Mouse (Mus musculus): ENCODE results near the gene Gabbr2.

GRCm38 (mm10) chr4:46957955-46958354 lies 33.7 kb downstream of the Gabbr2 start:
- no peak for TF ChIP-seq POLR2A (IDR thresholded peaks at IDR 0.05; ENCODE audit: low read depth, low read length)
- TF ChIP-seq CHD2 (IDR thresholded peaks at IDR 0.05; ENCODE audit: low read length), result no peak
- no peak for TF ChIP-seq ZNF384 (IDR thresholded peaks at IDR 0.05; ENCODE audit: low read depth, low read length)
- TF ChIP-seq HCFC1 (IDR thresholded peaks at IDR 0.05; ENCODE audit: low read depth, low read length), result no peak
- TF ChIP-seq CTCF (conservative IDR thresholded peaks at IDR 0.05 in 1 of 2, IDR thresholded peaks at IDR 0.05 in 1 of 2; ENCODE audit: low read depth in 2 of 2, low read length in 2 of 2), result no peak
- no peak for TF ChIP-seq USF1 (IDR thresholded peaks at IDR 0.05; ENCODE audit: low read depth, low read length)
